Mouse (Mus musculus) heart, postnatal 25 days (tissue): ENCODE data around the gene Abhd17c. TPM values are rescaled to one million over a fixed set of nuclear protein-coding genes. Genes with fewer than 3 reads are reported as not detected.

Source experiments
- DNase-seq: peaks from one replicate; pipeline ENCODE4 v3.0.0; 2022; ENCODE audit warnings: low spot score
- intact Hi-C: fragments of 180-260 bp; cut with DNase I; formaldehyde crosslinking; loops from one replicate; pipeline ENCODE4 v1.15.1; 2025
- total RNA-seq, 2 experiments: library from RNA; stranded (reverse); gene quantifications; 2 replicates each; pipeline ENCODE4 v1.2.3; 2021

Abhd17c gene
- total RNA-seq, 2 experiments from 2014 or later, result 32.1 to 32.4 TPM

- intact Hi-C loops, result no loop called here
- DNase-seq, result no peak
Observed at GRCm38 (mm10) chr7:84121778-84122177, 29.9 kb downstream of the Abhd17c start.

GRCm38 (mm10) chr7:84120142-84120760 is 31.4 kb downstream of the Abhd17c start:
- intact Hi-C loops, result no loop called here
- no peak for DNase-seq

- DNase-seq, result no peak
- intact Hi-C loops, result no loop called here
Observed at GRCm38 (mm10) chr7:84119216-84120105, 32.2 kb downstream of the Abhd17c start.

GRCm38 (mm10) chr7:84117543-84118122 is 34.1 kb downstream of the Abhd17c start:
- intact Hi-C loops, result no loop called here
- no peak for DNase-seq

GRCm38 (mm10) chr7:84116621-84117542 is 34.8 kb downstream of the Abhd17c start:
- intact Hi-C loops, result no loop called here
- no peak for DNase-seq

GRCm38 (mm10) chr7:84115385-84115784 is 36.3 kb downstream of the Abhd17c start:
- intact Hi-C loops, result no loop called here
- no peak for DNase-seq

- intact Hi-C loops, result no loop called here
- DNase-seq, result no peak
Observed at GRCm38 (mm10) chr7:84114775-84115174, 36.9 kb downstream of the Abhd17c start.

- DNase-seq, result no peak
- intact Hi-C loops, result no loop called here
Observed at GRCm38 (mm10) chr7:84113035-84113390, 38.7 kb downstream of the Abhd17c start.

GRCm38 (mm10) chr7:84112351-84113034 is 39.2 kb downstream of the Abhd17c start:
- no peak for DNase-seq
- intact Hi-C loops, result no loop called here

GRCm38 (mm10) chr7:84111716-84112350 is 39.9 kb downstream of the Abhd17c start:
- intact Hi-C loops, result no loop called here
- DNase-seq, result no peak

- intact Hi-C loops, result no loop called here
- DNase-seq, result no peak
Observed at GRCm38 (mm10) chr7:84106942-84107341, 44.8 kb downstream of the Abhd17c start.

- DNase-seq, result no peak
- intact Hi-C loops, result no loop called here
Observed at GRCm38 (mm10) chr7:84102589-84102988, 49.1 kb downstream of the Abhd17c start.

GRCm38 (mm10) chr7:84100672-84101071 is 51.0 kb downstream of the Abhd17c start:
- no peak for DNase-seq

GRCm38 (mm10) chr7:84098098-84098497 is 53.6 kb downstream of the Abhd17c start:
- DNase-seq, result no peak

More at GRCm38 (mm10) chr7:84100672-84101071, 51.0 kb downstream of the Abhd17c start:
- intact Hi-C loops, result no loop called here

GRCm38 (mm10) chr7:84096501-84096900 is 55.2 kb downstream of the Abhd17c start:
- intact Hi-C loops, result no loop called here

More at GRCm38 (mm10) chr7:84098098-84098497, 53.6 kb downstream of the Abhd17c start:
- intact Hi-C loops, result no loop called here

GRCm38 (mm10) chr7:84090793-84091192 is 60.9 kb downstream of the Abhd17c start:
- DNase-seq, result no peak
- intact Hi-C loops, result no loop called here

More at GRCm38 (mm10) chr7:84096501-84096900, 55.2 kb downstream of the Abhd17c start:
- DNase-seq, result no peak

GRCm38 (mm10) chr7:84089777-84090176 is 61.9 kb downstream of the Abhd17c start:
- intact Hi-C loops, result loop anchor here (1.0 to 5.0 kb wide), 3 partner anchors 63 to 265 kb away; partner anchors contain the start of gene Abhd17c
- no peak for DNase-seq

GRCm38 (mm10) chr7:84088971-84089370 is 62.7 kb downstream of the Abhd17c start:
- intact Hi-C loops, result loop anchor here (1.0 to 5.0 kb wide), 3 partner anchors 63 to 266 kb away; partner anchors contain the start of gene Abhd17c
- peak; percentile 20 for DNase-seq
